In genomic region chr13:6575920-6576509, GRCm38 (mm10) we compare ENCODE assay signal across 9 mouse cellular contexts. TPM values are rescaled to one million over a fixed set of nuclear protein-coding genes. Genes with fewer than 3 reads are reported as not detected.
DNase-seq lines count a peak whose midpoint lies in the region; ATAC-seq and TF ChIP-seq lines count a peak whose summit lies in the region.
"Had no signal": no experiment of that assay in that cellular context is flagged by ENCODE, and none has a peak within 500 bp of the region (broad histone marks: within the 10 kb centered on the region; RNA-seq: fewer than 3 reads in every experiment).

No protein-coding gene starts in this region.

- H3K4me1 ChIP-seq in hindbrain, embryonic 13.5 days (replicated peaks), result no peaks in the 10 kb centered on the region
- no peaks in the 10 kb centered on the region for H3K4me1 ChIP-seq in hindbrain, embryonic 10.5 days (replicated peaks)
- peaks cover 7% of the 10 kb centered on the region; the same call in 1 of the 2 replicates for H3K4me1 ChIP-seq in liver, embryonic 13.5 days (replicated peaks)

- no peak for DNase-seq in hindbrain, embryonic 10.5 days (ENCODE audit: low spot score)
- peak; percentile 54 for DNase-seq in A20 (ENCODE audit: low read depth, low spot score)
- DNase-seq in Patski (ENCODE audit: low read depth, low spot score), result no peak
- DNase-seq in liver, embryonic 13.5 days, result no peak
- DNase-seq in layer of hippocampus, postnatal 25 days (ENCODE audit: extremely low spot score in 1 of 2, low spot score in 1 of 2), result no peak
- DNase-seq in natural killer cell, adult 2 months (ENCODE audit: low spot score in 2 of 2), result no peak
- DNase-seq in gastrocnemius, adult 18-20 months (ENCODE audit: low spot score), result no peak
- DNase-seq: lung, postnatal 10 days had no signal

- no peaks in the 10 kb centered on the region for H3K27me3 ChIP-seq in hindbrain, embryonic 13.5 days
- H3K27me3 ChIP-seq in hindbrain, embryonic 10.5 days (ENCODE audit: insufficient read depth, poor library complexity, severe bottlenecking), result no peaks in the 10 kb centered on the region
- no peaks in the 10 kb centered on the region for H3K27me3 ChIP-seq in Patski
- no peaks in the 10 kb centered on the region for H3K27me3 ChIP-seq in liver, embryonic 13.5 days

- peak; percentile 65 for TF ChIP-seq CTCF in Patski (IDR thresholded peaks at IDR 0.05)

- in situ Hi-C loops in Patski (cut with MboI; ENCODE audit: low pct_unique_long_range_greater_than_20kb), result no loop called here

- no peak overlapping the region for H3K9ac ChIP-seq in hindbrain, embryonic 13.5 days
- no peak overlapping the region for H3K9ac ChIP-seq in liver, embryonic 13.5 days

- H3K4me3 ChIP-seq in hindbrain, embryonic 13.5 days, result no peak overlapping the region
- no peak overlapping the region for H3K4me3 ChIP-seq in hindbrain, embryonic 10.5 days
- no peak overlapping the region for H3K4me3 ChIP-seq in liver, embryonic 13.5 days (replicated peaks)

- no peaks in the 10 kb centered on the region for H3K9me3 ChIP-seq in hindbrain, embryonic 13.5 days
- H3K9me3 ChIP-seq in hindbrain, embryonic 10.5 days, result no peaks in the 10 kb centered on the region
- no peaks in the 10 kb centered on the region for H3K9me3 ChIP-seq in liver, embryonic 13.5 days (replicated peaks)

- CTCF ChIA-PET in Patski (lab: Charles Lee), result interaction anchor here (0.6 to 1.4 kb wide), 3 partner anchors 9 to 15 kb away, joined by 3 to 5 read pairs (median 3); no protein-coding TSS in a partner anchor

- no peak overlapping the region for H3K4me2 ChIP-seq in hindbrain, embryonic 13.5 days
- no peak overlapping the region for H3K4me2 ChIP-seq in liver, embryonic 13.5 days

- H3K27ac ChIP-seq in hindbrain, embryonic 13.5 days, result no peak overlapping the region
- no peak overlapping the region for H3K27ac ChIP-seq in hindbrain, embryonic 10.5 days
- no peak overlapping the region for H3K27ac ChIP-seq in liver, embryonic 13.5 days

- ATAC-seq in hindbrain, embryonic 13.5 days (ENCODE audit: low FRiP score), result peak; percentile 36; the same call in 1 of the 2 replicates
- ATAC-seq in Patski, result no peak
- peak; percentile 38; the same call in 1 of the 2 replicates for ATAC-seq in liver, embryonic 13.5 days (ENCODE audit: low read depth)

- WGBS in hindbrain, embryonic 13.5 days, result 96% methylated on average over 6 of the region's 6 CpGs
- WGBS in hindbrain, embryonic 10.5 days, result 94% methylated on average over 6 of the region's 6 CpGs
- WGBS in liver, embryonic 13.5 days (ENCODE audit: insufficient replicate concordance), result 94% methylated on average over 6 of the region's 6 CpGs

- H3K36me3 ChIP-seq in hindbrain, embryonic 13.5 days, result peaks cover 95% of the 10 kb centered on the region
- peaks cover 99% of the 10 kb centered on the region for H3K36me3 ChIP-seq in hindbrain, embryonic 10.5 days
- peaks cover 97% of the 10 kb centered on the region for H3K36me3 ChIP-seq in liver, embryonic 13.5 days

- POLR2A ChIA-PET in Patski (lab: Charles Lee), result no interaction called here

RNA-seq across cellular contexts. Expression of gene Pitrm1, which starts 28.1 kb away (rescaled TPM):
- polyA plus RNA-seq in hindbrain, embryonic 13.5 days (2015; fragmentation: Nextera tagmentation; extraction: Ambion mirVana), result 45.9 and 47.4 TPM in 2 replicates
- 82.5 and 104 TPM in 2 replicates for polyA plus RNA-seq in hindbrain, embryonic 10.5 days (2016; fragmentation: Nextera tagmentation; extraction: Ambion mirVana)
- 62.2 TPM for polyA plus RNA-seq in Patski (2021)
- 96.9 and 110 TPM in 2 replicates for polyA plus RNA-seq in liver, embryonic 13.5 days (2015; fragmentation: Nextera tagmentation; extraction: Ambion mirVana)
- 10 to 100 TPM; 42.5 to 46.8 TPM for total RNA-seq in layer of hippocampus, postnatal 25 days (2021)
- total RNA-seq in gastrocnemius, adult 18-20 months (2021), result 10 to 100 TPM; 35.7 to 36.0 TPM
